Mouse (Mus musculus) cortical plate, adult 2 months (tissue): Measurements from ENCODE around the gene Shroom3. TPM values are rescaled to one million over a fixed set of nuclear protein-coding genes. Genes with fewer than 3 reads are reported as not detected.

Experiments used
- H3K27ac ChIP-seq: fragments of 200-500 bp; 2 replicates; pipeline ENCODE4 v1.5.1; 2012; ENCODE audit warnings: low read length, control low read depth, inconsistent platforms; ENCODE audit not compliant: insufficient read depth
- H3K4me1 ChIP-seq: fragments of 200-500 bp; 2 replicates; pipeline ENCODE4 v1.6.1; 2011; ENCODE audit warnings: low read length; ENCODE audit not compliant: control insufficient read depth, insufficient read depth
- H3K4me3 ChIP-seq: fragments of 200-500 bp; 2 replicates; pipeline ENCODE4 v1.5.1; 2011; ENCODE audit warnings: mild to moderate bottlenecking, low read length, control low read depth; ENCODE audit not compliant: insufficient read depth
- CTCF ChIP-seq: fragments of 200-500 bp; IDR thresholded peaks from 2 replicates; pipeline ENCODE4 v1.5.1; 2011; ENCODE audit warnings: mild to moderate bottlenecking, control low read depth, low read length; ENCODE audit not compliant: insufficient read depth; ENCODE audit errors: extremely low read depth
- POLR2A ChIP-seq: fragments of 200-500 bp; IDR thresholded peaks from 2 replicates; pipeline ENCODE4 v1.6.1; 2011; ENCODE audit warnings: mild to moderate bottlenecking, low read length, control low read depth; ENCODE audit not compliant: insufficient read depth; ENCODE audit errors: extremely low read depth
- polyA plus RNA-seq: library from polyadenylated mRNA; depleted of rRNA; stranded (reverse); fragments of >200 nt; gene quantifications from 2 replicates; pipeline ENCODE4 v1.2.3, GENCODE M21; 2012

The Shroom3 gene
- polyA plus RNA-seq, 1 experiment, result 1.9 TPM

DNA sequence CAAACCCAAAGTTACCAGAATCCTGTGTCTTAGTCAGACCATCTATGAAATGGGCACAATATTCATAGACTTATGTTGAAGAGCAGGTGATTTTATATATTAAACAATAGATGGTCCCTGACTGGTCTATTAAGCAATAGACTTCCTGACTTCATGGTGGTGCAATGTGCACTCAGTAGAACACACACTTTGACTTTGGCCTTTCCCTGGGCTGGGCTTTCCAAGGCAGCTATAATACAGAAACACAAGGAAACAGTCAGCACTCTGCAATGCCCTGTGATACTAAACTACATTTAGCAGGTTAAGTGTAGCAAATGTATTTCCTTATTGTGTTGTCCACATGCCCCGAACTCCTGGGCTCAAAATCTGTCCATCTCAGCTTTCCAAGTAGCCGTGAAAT is 302.2 kb downstream of the Shroom3 start:
- no peak overlapping the region for H3K27ac ChIP-seq
- H3K4me1 ChIP-seq, result no peaks in the 10 kb centered on the region
- TF ChIP-seq CTCF (no peak), POLR2A (no peak)
- no peak overlapping the region for H3K4me3 ChIP-seq

GRCm38 (mm10) chr5:92986651-92987610 is 303.7 kb downstream of the Shroom3 start:
- H3K27ac ChIP-seq, result no peak overlapping the region
- no peak for TF ChIP-seq CTCF
- no peak for TF ChIP-seq POLR2A
- H3K4me3 ChIP-seq, result no peak overlapping the region
- H3K4me1 ChIP-seq, result no peaks in the 10 kb centered on the region

DNA sequence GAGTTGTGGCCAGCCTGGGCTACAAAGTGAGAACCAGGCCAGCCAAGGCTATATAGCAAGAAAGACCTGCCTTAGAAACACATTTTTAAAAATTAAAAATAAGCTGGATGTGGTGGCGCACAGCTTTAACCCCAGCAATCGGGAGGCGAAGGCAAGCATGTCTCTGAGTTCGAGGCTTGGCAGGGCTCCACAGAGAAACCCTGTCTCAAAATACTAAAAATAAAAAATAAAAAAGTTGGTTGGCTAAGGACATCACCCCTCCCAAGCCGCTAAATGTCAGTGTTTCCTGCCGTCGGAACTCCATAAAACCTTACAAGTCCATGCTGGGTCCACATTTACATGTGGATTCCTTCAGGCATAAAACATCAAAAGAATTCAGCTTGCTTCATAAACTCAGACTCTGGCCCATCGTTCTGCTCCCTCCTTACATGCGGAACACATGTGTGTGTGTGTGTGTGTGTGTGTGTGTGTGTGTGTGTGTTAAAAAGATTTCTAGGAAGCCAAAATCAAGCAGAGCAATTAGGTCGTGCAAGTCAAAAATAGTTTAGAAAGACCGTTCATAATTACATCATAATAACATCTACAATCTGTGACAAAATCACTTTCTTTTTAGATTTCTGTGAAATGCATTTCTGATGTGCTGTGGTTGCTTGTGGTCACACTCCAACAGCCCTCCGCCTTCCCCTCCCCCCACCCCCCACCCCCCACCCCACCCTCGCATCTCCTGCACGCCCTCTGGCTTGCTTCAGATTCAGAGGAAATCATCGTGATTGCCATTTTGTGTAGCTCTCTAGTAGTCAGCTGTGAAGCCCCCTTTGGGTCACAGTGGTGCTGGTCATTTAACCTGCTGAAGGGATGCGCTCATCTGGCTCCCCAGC is 304.9 kb downstream of the Shroom3 start:
- no peak overlapping the region for H3K4me3 ChIP-seq
- no peaks in the 10 kb centered on the region for H3K4me1 ChIP-seq
- H3K27ac ChIP-seq, result no peak overlapping the region
- TF ChIP-seq POLR2A (no peak), CTCF (no peak)

DNA sequence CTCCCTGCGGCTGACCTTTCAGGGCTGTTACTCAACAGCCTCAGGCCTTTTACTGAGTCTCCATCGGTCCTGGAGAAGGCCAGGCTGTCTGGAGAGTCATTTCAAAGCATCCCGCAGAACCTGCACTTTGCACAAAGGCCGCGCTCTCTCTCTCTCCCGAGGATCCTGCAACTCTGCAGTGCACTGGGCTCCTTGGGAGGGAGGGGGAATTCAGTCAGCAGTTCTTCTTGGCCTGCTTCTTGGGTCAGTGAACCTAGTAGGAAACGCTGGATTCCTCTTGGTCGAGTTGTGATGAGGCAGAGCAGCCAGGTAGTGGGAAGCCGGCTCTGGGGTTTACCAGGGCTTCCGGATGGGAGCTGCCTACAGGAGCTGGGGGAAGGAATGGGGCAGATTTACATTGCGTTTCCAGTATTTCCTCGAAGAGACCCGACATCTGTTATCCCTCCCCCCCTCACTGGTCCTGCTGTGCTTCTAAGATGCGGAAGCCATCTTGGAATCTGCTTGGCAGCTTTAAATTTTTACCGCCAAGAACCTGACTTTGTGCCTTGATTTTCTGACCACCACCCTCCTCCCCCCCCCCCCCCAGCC is 305.6 kb downstream of the Shroom3 start:
- no peak for TF ChIP-seq CTCF
- no peak for TF ChIP-seq POLR2A
- Histone ChIP-seq H3K27ac (no peak overlapping the region), H3K4me3 (no peak overlapping the region), H3K4me1 (no peaks in the 10 kb centered on the region)

DNA sequence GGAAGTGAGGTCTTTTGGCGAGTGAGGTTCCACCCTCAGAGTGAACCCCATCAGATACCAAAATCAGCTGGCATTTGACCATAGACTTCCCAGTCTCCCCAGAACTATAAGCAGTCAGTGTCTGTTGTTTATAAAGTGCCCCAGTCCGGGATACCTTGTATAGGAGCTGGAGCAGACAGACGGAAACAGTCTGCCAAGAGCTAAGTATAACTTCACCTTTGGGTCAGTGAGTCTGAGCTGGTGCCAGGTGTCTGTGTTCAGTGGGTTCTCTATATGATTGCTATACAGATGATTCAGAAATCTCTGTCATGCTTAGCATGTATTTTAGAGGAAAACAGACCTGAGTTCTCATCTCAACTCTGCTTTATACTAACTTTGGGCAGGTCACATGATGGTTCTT is 308.9 kb downstream of the Shroom3 start:
- Histone ChIP-seq H3K4me3 (no peak overlapping the region), H3K27ac (no peak overlapping the region), H3K4me1 (no peaks in the 10 kb centered on the region)
- TF ChIP-seq CTCF (no peak), POLR2A (no peak)

DNA sequence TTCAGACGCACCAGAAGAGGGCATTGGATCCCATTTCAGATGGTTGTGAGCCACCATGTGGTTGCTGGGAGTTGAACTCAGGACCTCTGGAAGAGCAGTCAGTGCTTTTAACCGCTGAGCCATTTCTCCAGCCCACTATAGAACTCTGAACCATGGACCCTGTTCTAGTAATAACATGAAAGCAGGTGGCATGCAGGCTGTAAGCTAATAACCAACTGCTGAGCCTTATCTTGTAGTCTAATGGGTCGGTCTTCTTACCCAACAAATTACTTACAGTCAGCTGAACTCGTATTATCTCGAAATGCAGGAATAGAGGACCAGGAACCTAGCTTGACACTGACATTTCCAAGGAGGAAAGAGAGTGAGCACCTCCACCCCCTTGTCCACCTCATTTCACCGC is 311.1 kb downstream of the Shroom3 start:
- TF ChIP-seq POLR2A (no peak), CTCF (no peak)
- Histone ChIP-seq H3K4me3 (no peak overlapping the region), H3K27ac (no peak overlapping the region), H3K4me1 (no peaks in the 10 kb centered on the region)

GRCm38 (mm10) chr5:92994861-92995260 is 311.6 kb downstream of the Shroom3 start:
- no peak overlapping the region for H3K4me3 ChIP-seq
- H3K27ac ChIP-seq, result no peak overlapping the region
- TF ChIP-seq POLR2A (no peak), CTCF (no peak)
- H3K4me1 ChIP-seq, result no peaks in the 10 kb centered on the region

- peaks cover 2% of the 10 kb centered on the region for H3K4me1 ChIP-seq
- H3K4me3 ChIP-seq, result no peak overlapping the region
- TF ChIP-seq POLR2A (no peak), CTCF (no peak)
- no peak overlapping the region for H3K27ac ChIP-seq
These were observed 314.3 kb downstream of the Shroom3 start for GRCm38 (mm10) chr5:92997428-92998120.
